Mouse (Mus musculus): ENCODE results near the gene Hlcs. TPM values are rescaled to one million over a fixed set of nuclear protein-coding genes. Genes with fewer than 3 reads are reported as not detected.

The Hlcs gene
- polyA plus RNA-seq (2015; fragmentation: Nextera tagmentation; extraction: Ambion mirVana): 7.9 and 8.3 TPM in 2 replicates

DNA sequence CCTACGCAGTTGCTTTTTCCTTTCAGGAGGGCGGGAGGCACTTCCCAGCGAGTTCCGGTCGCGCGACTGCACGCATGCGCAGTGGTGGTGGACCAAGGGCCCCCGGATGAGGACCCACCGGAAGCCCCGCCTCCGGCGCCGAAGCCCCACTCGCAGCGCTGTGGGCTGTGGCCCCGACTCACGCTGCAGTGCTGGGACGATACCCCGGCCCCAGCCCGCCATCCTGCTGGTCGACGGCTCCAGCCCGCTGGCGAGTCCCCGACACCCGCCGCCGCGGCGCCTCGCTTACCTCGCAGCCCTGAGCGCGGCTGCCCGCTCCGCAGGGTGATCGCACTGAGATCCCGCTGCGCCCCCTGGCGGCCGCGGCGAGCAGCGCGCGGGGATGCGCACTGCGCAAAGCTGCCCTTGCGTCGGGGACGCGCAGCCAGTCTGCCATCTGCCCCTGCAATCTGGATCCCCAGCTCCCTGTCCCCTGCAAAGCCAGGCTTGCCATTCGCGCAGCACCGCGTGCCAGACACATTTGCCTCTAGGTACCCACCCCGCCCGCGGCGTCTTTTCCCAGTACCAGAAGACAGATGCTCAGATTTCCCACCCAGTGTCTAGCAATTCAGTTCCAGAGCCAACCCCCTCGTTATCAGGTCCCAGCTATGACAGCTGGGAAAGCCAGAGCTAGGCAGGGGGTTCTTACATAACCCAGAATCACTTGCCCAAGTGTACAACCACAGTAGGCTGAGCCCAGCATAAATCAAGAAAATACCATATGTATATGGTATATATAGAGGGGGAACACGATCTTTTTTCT is at the start of gene Hlcs:
TSS of gene Hlcs (minus strand) at position 343 of the 802 bp plus-strand sequence.
- Histone ChIP-seq H3K9me3 (ENCODE audit: control insufficient read depth, low read length) (no peaks in the 10 kb centered on the region), H3K4me3 (ENCODE audit: low read length) (peak within 1 kb of the TSS; percentile 70), H3K9ac (ENCODE audit: low read depth, low read length) (peak within 1 kb of the TSS; percentile 97), H3K27ac (ENCODE audit: low read depth, low read length) (peak within 1 kb of the TSS; percentile 100), H3K4me2 (ENCODE audit: low read length) (peak within 1 kb of the TSS; percentile 83), H3K36me3 (ENCODE audit: control insufficient read depth, insufficient read depth, low read length) (no peaks in the 10 kb centered on the region), H3K4me1 (ENCODE audit: control insufficient read depth, insufficient read depth, low read depth, low read length) (peaks cover 5% of the 10 kb centered on the region; the same call in 1 of the 2 replicates), H3K27me3 (replicated peaks; ENCODE audit: control insufficient read depth, insufficient read depth, low read length) (no peaks in the 10 kb centered on the region)
- under 1% methylated on average over 57 of the region's 64 CpGs for WGBS
- peak; percentile 91 for ATAC-seq

- Histone ChIP-seq H3K4me1 (ENCODE audit: control insufficient read depth, insufficient read depth, low read depth, low read length) (peaks cover 6% of the 10 kb centered on the region), H3K27me3 (replicated peaks; ENCODE audit: control insufficient read depth, insufficient read depth, low read length) (no peaks in the 10 kb centered on the region), H3K27ac (ENCODE audit: low read depth, low read length) (no peak overlapping the region), H3K9ac (ENCODE audit: low read depth, low read length) (peak overlapping the region; percentile 33; the same call in 1 of the 2 replicates), H3K9me3 (ENCODE audit: control insufficient read depth, low read length) (no peaks in the 10 kb centered on the region), H3K4me2 (ENCODE audit: low read length) (no peak overlapping the region), H3K4me3 (ENCODE audit: low read length) (no peak overlapping the region), H3K36me3 (ENCODE audit: control insufficient read depth, insufficient read depth, low read length) (no peaks in the 10 kb centered on the region; the same call in 1 of the 2 replicates)
- ATAC-seq: peak; percentile 86
- WGBS: 38% methylated on average over 10 of the region's 10 CpGs
Observed at GRCm38 (mm10) chr16:94362174-94362873, 49.0 kb upstream of the Hlcs start.

DNA sequence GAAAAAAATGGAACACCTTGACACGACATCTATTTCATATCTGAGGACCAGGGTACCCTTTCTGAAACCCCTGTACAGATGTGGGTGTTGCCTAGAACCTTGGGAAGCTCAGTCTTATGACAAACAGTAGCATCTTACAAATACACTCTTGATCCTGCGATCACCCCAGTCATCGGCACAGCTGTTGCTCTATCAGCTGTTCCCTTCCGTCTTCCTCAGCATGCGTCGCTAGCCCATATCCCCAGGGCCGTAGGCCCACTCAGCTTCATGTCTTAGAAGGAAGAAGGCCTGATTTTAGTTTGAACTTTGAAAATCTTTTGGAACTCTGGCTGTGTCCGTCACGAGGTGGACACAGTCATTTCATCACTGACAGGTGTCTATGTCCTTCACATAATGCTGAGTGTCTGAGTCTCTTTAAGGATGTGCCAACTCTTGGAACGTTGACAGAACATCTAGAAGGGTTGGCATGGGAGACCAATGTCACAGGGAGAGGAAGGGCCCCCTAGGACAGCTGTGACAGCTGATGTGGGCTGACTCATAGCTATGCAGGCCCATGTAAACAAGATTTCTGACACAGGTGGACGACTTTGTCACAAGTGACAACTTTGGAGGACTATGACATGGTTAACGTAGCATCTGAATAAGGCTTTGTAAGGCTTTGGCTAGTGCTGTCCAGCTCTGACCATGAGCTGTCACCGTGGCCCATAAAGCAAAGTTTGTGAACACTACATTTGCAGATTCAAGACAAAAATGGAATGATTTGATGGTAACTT is 47.4 kb upstream of the Hlcs start:
- Histone ChIP-seq H3K27ac (ENCODE audit: low read depth, low read length) (no peak overlapping the region), H3K9me3 (ENCODE audit: control insufficient read depth, low read length) (no peaks in the 10 kb centered on the region), H3K36me3 (ENCODE audit: control insufficient read depth, insufficient read depth, low read length) (no peaks in the 10 kb centered on the region; the same call in 1 of the 2 replicates), H3K27me3 (replicated peaks; ENCODE audit: control insufficient read depth, insufficient read depth, low read length) (no peaks in the 10 kb centered on the region), H3K4me2 (ENCODE audit: low read length) (no peak overlapping the region), H3K4me1 (ENCODE audit: control insufficient read depth, insufficient read depth, low read depth, low read length) (peaks cover 6% of the 10 kb centered on the region), H3K4me3 (ENCODE audit: low read length) (no peak overlapping the region), H3K9ac (ENCODE audit: low read depth, low read length) (no peak overlapping the region)
- 87% methylated on average over 13 of the region's 13 CpGs for WGBS
- ATAC-seq: no peak

- H3K4me1 ChIP-seq (ENCODE audit: control insufficient read depth, insufficient read depth, low read depth, low read length): peaks cover 6% of the 10 kb centered on the region
- H3K27me3 ChIP-seq (replicated peaks; ENCODE audit: control insufficient read depth, insufficient read depth, low read length): 0 out of 2 replicates have a peak, but pooled peaks cover 3% of the 10 kb centered on the region
- no peaks in the 10 kb centered on the region for H3K9me3 ChIP-seq (ENCODE audit: control insufficient read depth, low read length)
- no peak overlapping the region for H3K4me3 ChIP-seq (ENCODE audit: low read length)
- no peaks in the 10 kb centered on the region for H3K36me3 ChIP-seq (ENCODE audit: control insufficient read depth, insufficient read depth, low read length)
- no peak overlapping the region for H3K9ac ChIP-seq (ENCODE audit: low read depth, low read length)
- no peak overlapping the region for H3K27ac ChIP-seq (ENCODE audit: low read depth, low read length)
- 86% methylated on average over 3 of the region's 3 CpGs for WGBS
- H3K4me2 ChIP-seq (ENCODE audit: low read length): no peak overlapping the region
- no peak for ATAC-seq
Observed at GRCm38 (mm10) chr16:94358091-94358490, 44.7 kb upstream of the Hlcs start.

GRCm38 (mm10) chr16:94356776-94357494 is 43.6 kb upstream of the Hlcs start:
- Histone ChIP-seq H3K9ac (ENCODE audit: low read depth, low read length) (no peak overlapping the region), H3K4me1 (ENCODE audit: control insufficient read depth, insufficient read depth, low read depth, low read length) (peaks cover 2% of the 10 kb centered on the region), H3K9me3 (ENCODE audit: control insufficient read depth, low read length) (no peaks in the 10 kb centered on the region), H3K27me3 (replicated peaks; ENCODE audit: control insufficient read depth, insufficient read depth, low read length) (0 out of 2 replicates have a peak, but pooled peaks cover 3% of the 10 kb centered on the region), H3K4me3 (ENCODE audit: low read length) (no peak overlapping the region), H3K36me3 (ENCODE audit: control insufficient read depth, insufficient read depth, low read length) (no peaks in the 10 kb centered on the region), H3K27ac (ENCODE audit: low read depth, low read length) (no peak overlapping the region), H3K4me2 (ENCODE audit: low read length) (no peak overlapping the region)
- ATAC-seq: no peak
- 85% methylated on average over 11 of the region's 11 CpGs for WGBS

GRCm38 (mm10) chr16:94356046-94356445 is 42.7 kb upstream of the Hlcs start:
- no peak overlapping the region for H3K27ac ChIP-seq (ENCODE audit: low read depth, low read length)
- no peaks in the 10 kb centered on the region for H3K9me3 ChIP-seq (ENCODE audit: control insufficient read depth, low read length)
- no peak overlapping the region for H3K4me2 ChIP-seq (ENCODE audit: low read length)
- H3K9ac ChIP-seq (ENCODE audit: low read depth, low read length): no peak overlapping the region
- no peak for ATAC-seq
- no peaks in the 10 kb centered on the region for H3K36me3 ChIP-seq (ENCODE audit: control insufficient read depth, insufficient read depth, low read length)
- WGBS: 76% methylated on average over 7 of the region's 7 CpGs
- 0 out of 2 replicates have a peak, but pooled peaks cover 3% of the 10 kb centered on the region for H3K27me3 ChIP-seq (replicated peaks; ENCODE audit: control insufficient read depth, insufficient read depth, low read length)
- H3K4me1 ChIP-seq (ENCODE audit: control insufficient read depth, insufficient read depth, low read depth, low read length): no peaks in the 10 kb centered on the region
- H3K4me3 ChIP-seq (ENCODE audit: low read length): no peak overlapping the region

- WGBS: 51% methylated on average over 9 of the region's 9 CpGs
- H3K4me2 ChIP-seq (ENCODE audit: low read length): no peak overlapping the region
- no peak for ATAC-seq
- no peaks in the 10 kb centered on the region for H3K36me3 ChIP-seq (ENCODE audit: control insufficient read depth, insufficient read depth, low read length)
- no peak overlapping the region for H3K9ac ChIP-seq (ENCODE audit: low read depth, low read length)
- no peaks in the 10 kb centered on the region for H3K9me3 ChIP-seq (ENCODE audit: control insufficient read depth, low read length)
- H3K27ac ChIP-seq (ENCODE audit: low read depth, low read length): no peak overlapping the region
- H3K27me3 ChIP-seq (replicated peaks; ENCODE audit: control insufficient read depth, insufficient read depth, low read length): 0 out of 2 replicates have a peak, but pooled peaks cover 3% of the 10 kb centered on the region
- peaks cover 9% of the 10 kb centered on the region for H3K4me1 ChIP-seq (ENCODE audit: control insufficient read depth, insufficient read depth, low read depth, low read length)
- no peak overlapping the region for H3K4me3 ChIP-seq (ENCODE audit: low read length)
Observed at GRCm38 (mm10) chr16:94354450-94354849, 41.1 kb upstream of the Hlcs start.

DNA sequence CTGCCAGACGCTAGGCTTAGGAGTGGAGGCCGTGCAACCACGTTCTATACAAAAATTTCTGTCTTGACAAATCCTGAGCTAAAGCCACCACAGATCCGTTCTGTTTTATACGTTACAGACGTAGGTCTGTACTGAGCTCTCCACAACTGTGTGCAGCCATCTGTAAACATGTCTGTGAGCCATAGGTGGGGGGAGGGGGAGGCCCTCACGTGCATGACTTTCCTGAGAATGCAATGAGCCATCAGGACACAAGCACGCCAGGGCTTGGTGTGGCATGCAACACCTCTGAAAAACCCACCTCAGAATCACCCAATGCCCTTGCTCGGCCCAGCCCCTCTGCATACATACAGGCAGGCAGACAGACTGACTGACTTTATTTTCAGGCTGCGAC is 36.9 kb upstream of the Hlcs start:
- Histone ChIP-seq H3K9me3 (ENCODE audit: control insufficient read depth, low read length) (no peaks in the 10 kb centered on the region), H3K36me3 (ENCODE audit: control insufficient read depth, insufficient read depth, low read length) (no peaks in the 10 kb centered on the region), H3K9ac (ENCODE audit: low read depth, low read length) (peak overlapping the region; percentile 22; the same call in 1 of the 2 replicates), H3K27me3 (replicated peaks; ENCODE audit: control insufficient read depth, insufficient read depth, low read length) (0 out of 2 replicates have a peak, but pooled peaks cover 3% of the 10 kb centered on the region), H3K4me1 (ENCODE audit: control insufficient read depth, insufficient read depth, low read depth, low read length) (peaks cover 9% of the 10 kb centered on the region), H3K4me3 (ENCODE audit: low read length) (no peak overlapping the region), H3K27ac (ENCODE audit: low read depth, low read length) (no peak overlapping the region), H3K4me2 (ENCODE audit: low read length) (no peak overlapping the region)
- ATAC-seq: no peak
- 63% methylated on average over 10 of the region's 10 CpGs for WGBS

Measured in hindbrain, embryonic 16.5 days (tissue).